Mouse (Mus musculus): ENCODE measurements around the gene Olfr814.
"Not testable (repeated sequence)": the region's sequence is repeated elsewhere in the genome, so short reads cannot be mapped to it uniquely, and the experiment has no call there.

Gene Olfr814

DNA sequence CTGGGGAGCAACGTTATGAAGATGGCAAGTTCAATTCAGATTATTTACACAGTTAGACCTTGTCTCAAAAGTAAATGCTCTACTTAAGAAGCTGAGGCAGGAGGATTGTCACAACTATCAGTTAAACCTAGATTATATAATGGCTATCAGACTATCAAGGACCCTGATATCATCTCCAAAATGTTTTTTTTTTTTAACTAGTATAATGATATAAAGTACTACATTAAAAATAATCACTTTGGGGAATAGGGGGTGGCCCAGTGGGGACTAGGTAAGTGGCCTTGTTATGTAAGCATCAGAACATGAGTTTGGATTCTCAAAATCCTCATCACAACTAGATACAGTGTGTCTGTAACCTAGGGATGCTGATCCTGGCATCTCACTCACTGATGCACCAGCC is at the start of gene Olfr814:
Gene Olfr814, minus strand, starts transcription at position 101 of the 400 bp plus-strand sequence.
- not testable (repeated sequence) for DNase-seq

DNA sequence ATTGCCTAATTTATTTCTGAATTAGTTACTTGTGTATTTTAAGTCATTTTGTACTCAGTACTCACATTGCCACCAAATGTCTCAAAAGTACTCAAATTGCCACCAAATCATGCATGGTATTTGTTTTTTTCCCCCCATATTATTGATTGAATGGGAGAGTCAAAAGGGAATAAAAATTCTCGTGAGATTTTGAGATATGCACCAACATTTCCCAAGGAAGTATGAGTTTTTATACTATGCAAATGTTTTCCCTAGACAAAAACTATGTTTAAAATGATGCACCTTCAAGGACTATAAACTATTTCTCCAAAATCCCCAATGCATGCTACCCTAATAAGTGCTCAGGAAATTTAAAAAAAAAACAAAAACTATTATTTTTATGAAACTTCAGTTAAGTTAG is 35.8 kb upstream of the Olfr814 start, which contains the start of gene Olfr816:
Gene Olfr816, minus strand, starts transcription at position 101 of the 400 bp plus-strand sequence.
- DNase-seq = no peak

DNA sequence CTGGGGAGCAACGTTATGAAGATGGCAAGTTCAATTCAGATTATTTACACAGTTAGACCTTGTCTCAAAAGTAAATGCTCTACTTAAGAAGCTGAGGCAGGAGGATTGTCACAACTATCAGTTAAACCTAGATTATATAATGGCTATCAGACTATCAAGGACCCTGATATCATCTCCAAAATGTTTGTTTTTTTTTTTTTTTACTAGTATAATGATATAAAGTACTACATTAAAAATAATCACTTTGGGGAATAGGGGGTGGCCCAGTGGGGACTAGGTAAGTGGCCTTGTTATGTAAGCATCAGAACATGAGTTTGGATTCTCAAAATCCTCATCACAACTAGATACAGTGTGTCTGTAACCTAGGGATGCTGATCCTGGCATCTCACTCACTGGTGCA is 26.1 kb upstream of the Olfr814 start, which contains the start of gene Olfr815:
Gene Olfr815, minus strand, starts transcription at position 101 of the 400 bp plus-strand sequence.
- DNase-seq = not testable (repeated sequence)

DNA sequence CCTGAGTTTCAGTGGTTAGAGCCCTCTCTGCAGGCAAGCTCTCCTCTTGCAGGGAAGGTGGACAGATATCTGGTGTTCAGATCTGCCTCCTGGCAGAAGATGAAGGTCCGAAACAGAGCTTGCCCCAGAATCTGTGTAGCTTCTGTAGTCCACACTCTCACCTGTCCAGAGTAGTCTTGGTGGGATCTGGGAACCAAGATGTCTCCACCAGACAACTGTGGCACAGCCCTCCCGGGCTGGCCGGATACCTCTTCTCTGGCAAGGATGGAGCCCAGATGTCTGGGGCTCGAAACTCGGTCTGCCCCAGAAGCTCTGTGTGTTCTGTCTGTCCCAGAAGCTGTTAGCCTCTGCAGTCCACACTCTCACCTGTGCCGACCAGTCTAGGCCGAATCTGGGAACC is 6.3 kb upstream of the Olfr814 start:
- no peak for DNase-seq

- not testable (repeated sequence) for DNase-seq
Measured at GRCm38 (mm10) chr10:129885496-129885895, 5.8 kb upstream of the Olfr814 start.

- no peak for DNase-seq
Measured at GRCm38 (mm10) chr10:129855067-129855466, 24.6 kb downstream of the Olfr814 start, which contains the start of gene Olfr813. Gene Olfr813, plus strand, starts transcription at chr10:129855367.

DNA sequence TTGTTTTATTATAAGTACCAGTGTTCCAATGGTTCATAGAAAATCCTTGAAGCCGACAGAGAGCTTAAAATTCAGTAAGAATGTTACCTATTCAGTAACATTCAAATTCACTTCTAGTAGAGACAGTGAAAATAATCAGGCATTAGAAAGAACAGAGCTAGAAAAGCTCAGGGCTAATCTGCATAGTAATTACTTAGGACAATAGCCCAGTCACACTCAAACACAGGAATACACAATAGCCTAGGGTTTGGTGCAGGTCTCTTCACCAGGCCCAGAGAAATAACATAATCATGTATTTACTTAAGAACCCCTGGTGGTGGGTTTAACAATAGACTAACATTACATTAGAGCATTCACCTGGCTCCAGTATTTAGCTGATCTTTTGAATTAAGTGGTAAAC is 32.3 kb downstream of the Olfr814 start:
- DNase-seq = no peak

GRCm38 (mm10) chr10:129845994-129846393 is 33.7 kb downstream of the Olfr814 start, which contains the start of gene Olfr812:
Gene Olfr812, minus strand, starts transcription at chr10:129846094.
- no peak for DNase-seq
